Mouse (Mus musculus) gastrocnemius, adult 2 months (tissue): ENCODE measurements at regions not wholly inside any gene's neighbourhood (a gene's known extent, or its start where the extent isn't known, plus 50 kb on each side); places are given as distances from the start of the nearest gene placed in this dataset.

Experiments used
- DNase-seq: peaks from one replicate; pipeline ENCODE4 v3.0.0; 2022
- H3K27ac ChIP-seq: fragments of 200-600 bp; 2 replicates; pipeline ENCODE4 v1.8.1; 2022; ENCODE audit warnings: mild to moderate bottlenecking
- H3K4me3 ChIP-seq: fragments of 200-600 bp; 2 replicates; pipeline ENCODE4 v1.8.1; 2022; ENCODE audit warnings: mild to moderate bottlenecking, moderate library complexity
- CTCF ChIP-seq: fragments of 200-600 bp; IDR thresholded peaks from 2 replicates; pipeline ENCODE4 v1.8.1; 2022; ENCODE audit warnings: antibody characterized with exemption, mild to moderate bottlenecking, moderate library complexity
- intact Hi-C: fragments of 180-260 bp; cut with DNase I; formaldehyde crosslinking; loops from one replicate; pipeline ENCODE4 v1.15.1; 2025

DNA sequence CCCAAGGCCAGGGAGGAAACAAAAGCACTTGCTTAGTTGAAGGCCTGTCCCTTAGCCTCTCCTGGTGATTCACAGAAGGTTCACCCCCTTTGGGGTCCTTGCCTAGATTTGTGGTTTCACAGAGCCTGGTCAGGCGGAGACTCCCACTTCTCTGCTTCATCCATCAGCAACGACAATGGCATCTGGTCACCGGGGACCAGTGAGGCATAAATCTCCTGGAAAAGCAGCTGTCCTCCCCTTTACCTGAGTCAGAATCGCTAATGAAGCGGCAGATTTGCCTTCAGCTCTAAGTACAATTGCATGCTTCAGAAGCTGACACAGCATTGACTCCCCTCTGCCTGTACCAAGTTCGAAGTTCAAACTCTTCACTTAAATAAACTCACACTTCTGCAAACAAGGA is 353.7 kb upstream of the Atp11b start:
- Histone ChIP-seq H3K27ac (no peak overlapping the region), H3K4me3 (no peak overlapping the region)
- intact Hi-C loops, result no loop called here
- DNase-seq, result no peak
- TF ChIP-seq CTCF, result no peak

GRCm38 (mm10) chr3:35402666-35403065 is 351.2 kb upstream of the Atp11b start:
- no peak overlapping the region for H3K27ac ChIP-seq
- no peak for TF ChIP-seq CTCF
- intact Hi-C loops, result no loop called here
- no peak for DNase-seq
- H3K4me3 ChIP-seq, result no peak overlapping the region

DNA sequence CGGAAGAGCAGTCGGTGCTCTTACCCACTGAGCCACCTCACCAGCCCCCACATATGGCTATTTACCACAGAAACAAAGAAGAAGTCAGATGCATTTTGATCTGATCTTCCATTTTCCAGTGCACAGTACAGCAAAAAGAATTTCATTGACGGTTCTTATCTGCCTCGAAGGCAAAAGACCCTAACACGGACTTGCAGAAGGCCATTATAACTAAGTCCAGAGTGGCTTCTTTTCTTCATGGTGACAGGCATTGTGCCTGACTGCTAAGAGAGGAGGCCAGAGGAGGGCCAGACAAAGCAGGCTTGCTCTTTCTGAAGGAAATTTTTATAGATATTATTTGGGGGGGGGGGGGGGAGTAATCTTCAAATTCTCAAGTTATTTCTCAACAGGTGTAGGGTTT is 350.0 kb upstream of the Atp11b start:
- TF ChIP-seq CTCF, result no peak
- Histone ChIP-seq H3K4me3 (no peak overlapping the region), H3K27ac (no peak overlapping the region)
- no peak for DNase-seq
- intact Hi-C loops, result no loop called here

DNA sequence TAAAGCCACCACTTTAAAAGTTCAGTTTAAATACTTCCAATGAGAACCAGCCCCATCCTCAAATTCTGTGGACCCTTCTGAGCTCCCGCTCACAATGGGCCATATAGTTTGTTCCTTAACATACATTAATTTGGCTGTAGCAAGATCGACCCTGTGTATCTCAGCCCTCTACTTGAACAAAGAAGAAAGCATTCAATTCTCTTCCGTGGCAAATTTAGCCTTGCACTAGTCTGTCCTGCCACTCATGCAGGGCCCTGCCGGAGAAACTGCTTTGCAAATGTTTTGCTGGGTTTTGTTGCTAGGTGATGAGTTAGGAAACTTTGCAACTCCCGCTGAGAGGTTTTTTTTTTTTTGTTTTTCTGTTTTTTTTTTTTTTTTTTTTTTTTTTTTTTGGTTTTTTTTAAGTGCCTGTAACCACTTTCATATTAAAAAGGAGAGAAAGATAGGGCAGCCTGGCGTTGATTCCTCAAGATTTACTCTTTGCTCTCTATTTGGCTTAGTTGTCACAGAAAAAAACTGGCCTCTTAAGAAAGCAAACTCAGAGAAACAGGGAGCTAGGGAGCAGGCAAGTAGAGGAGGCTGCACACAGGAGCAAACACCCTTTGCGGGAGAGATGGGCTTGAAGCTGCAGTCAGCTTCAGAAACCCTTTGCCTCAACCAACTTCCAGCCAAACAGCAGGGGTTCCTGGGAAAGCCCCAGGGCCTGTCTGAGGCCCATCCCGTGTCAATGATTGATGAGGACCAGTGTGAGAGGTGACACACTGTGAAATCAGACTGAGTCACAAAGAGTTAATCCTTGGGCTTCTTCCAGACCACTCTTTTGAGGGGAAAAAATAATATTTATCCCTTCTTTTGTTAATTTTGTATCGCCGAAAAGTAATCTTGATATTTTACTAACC is 349.2 kb upstream of the Atp11b start:
- H3K4me3 ChIP-seq, result peak overlapping the region; percentile 31
- no peak for DNase-seq
- no peak for TF ChIP-seq CTCF
- peak overlapping the region; percentile 53; the same call in 1 of the 2 replicates for H3K27ac ChIP-seq
- intact Hi-C loops, result no loop called here

GRCm38 (mm10) chr3:35405621-35406079 is 348.3 kb upstream of the Atp11b start:
- Histone ChIP-seq H3K4me3 (peak overlapping the region; percentile 31), H3K27ac (peak overlapping the region; percentile 53; the same call in 1 of the 2 replicates)
- peak; percentile 45 for TF ChIP-seq CTCF
- intact Hi-C loops, result no loop called here
- DNase-seq, result peak; percentile 47

GRCm38 (mm10) chr3:35437687-35438086 is 316.2 kb upstream of the Atp11b start:
- intact Hi-C loops, result no loop called here
- H3K4me3 ChIP-seq, result no peak overlapping the region
- H3K27ac ChIP-seq, result no peak overlapping the region
- TF ChIP-seq CTCF, result no peak
- no peak for DNase-seq

- Histone ChIP-seq H3K4me3 (no peak overlapping the region), H3K27ac (no peak overlapping the region)
- TF ChIP-seq CTCF, result no peak
- DNase-seq, result no peak
- intact Hi-C loops, result no loop called here
These were observed 291.0 kb upstream of the Atp11b start for GRCm38 (mm10) chr3:35462858-35463257.

- Histone ChIP-seq H3K27ac (no peak overlapping the region), H3K4me3 (no peak overlapping the region)
- intact Hi-C loops, result no loop called here
- no peak for DNase-seq
- no peak for TF ChIP-seq CTCF
These were observed 289.5 kb upstream of the Atp11b start for GRCm38 (mm10) chr3:35464212-35464911.

GRCm38 (mm10) chr3:35465956-35466355 is 287.9 kb upstream of the Atp11b start:
- no peak for TF ChIP-seq CTCF
- Histone ChIP-seq H3K4me3 (no peak overlapping the region), H3K27ac (no peak overlapping the region)
- no peak for DNase-seq
- intact Hi-C loops, result no loop called here

- TF ChIP-seq CTCF, result no peak
- intact Hi-C loops, result no loop called here
These were observed 280.6 kb upstream of the Atp11b start for GRCm38 (mm10) chr3:35473351-35473750.

GRCm38 (mm10) chr3:35474361-35474760 is 279.5 kb upstream of the Atp11b start:
- TF ChIP-seq CTCF, result no peak
- intact Hi-C loops, result no loop called here
- DNase-seq, result no peak
- Histone ChIP-seq H3K4me3 (no peak overlapping the region), H3K27ac (no peak overlapping the region)

More at GRCm38 (mm10) chr3:35473351-35473750, 280.6 kb upstream of the Atp11b start:
- DNase-seq, result no peak
- Histone ChIP-seq H3K27ac (no peak overlapping the region), H3K4me3 (no peak overlapping the region)

DNA sequence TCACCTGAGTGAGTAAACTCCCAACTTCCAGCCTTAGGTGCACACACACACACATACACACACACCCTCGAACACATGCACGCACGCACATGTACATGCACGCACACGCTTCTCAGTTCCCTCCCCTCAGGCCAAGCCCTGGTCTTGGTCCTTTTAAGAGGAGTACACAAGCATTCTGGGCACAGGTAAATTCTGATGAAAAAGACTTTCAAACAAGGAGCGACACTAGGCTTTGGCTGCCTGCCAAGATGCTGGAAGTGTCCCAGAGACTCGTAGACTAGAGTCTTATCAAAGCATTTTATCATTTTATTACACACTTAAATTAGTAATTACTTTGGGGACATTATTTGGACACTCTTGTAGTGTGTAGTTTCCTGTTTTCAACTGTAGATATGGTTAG is 278.6 kb upstream of the Atp11b start:
- intact Hi-C loops, result no loop called here
- no peak overlapping the region for H3K27ac ChIP-seq
- no peak for TF ChIP-seq CTCF
- DNase-seq, result no peak
- no peak overlapping the region for H3K4me3 ChIP-seq
